11 mouse cellular contexts compared by ENCODE assay signal in genomic region chr8:84967532-84968304, GRCm38 (mm10). TPM values are rescaled to one million over a fixed set of nuclear protein-coding genes. Genes with fewer than 3 reads are reported as not detected.
DNase-seq lines count a peak whose midpoint lies in the region; ATAC-seq and TF ChIP-seq lines count a peak whose summit lies in the region.
"Had no signal": no experiment of that assay in that cellular context is flagged by ENCODE, and none has a peak within 500 bp of the region (broad histone marks: within the 10 kb centered on the region; RNA-seq: fewer than 3 reads in every experiment).

No protein-coding gene starts in this region.

- H3K9ac ChIP-seq in midbrain, postnatal 0 days (replicated peaks; ENCODE audit: low read length, poor library complexity, severe bottlenecking), result no peak overlapping the region
- H3K9ac ChIP-seq in embryonic facial prominence, embryonic 15.5 days, result no peak overlapping the region
- H3K9ac ChIP-seq in stomach, embryonic 14.5 days (replicated peaks; ENCODE audit: low read depth, low read length), result no peak overlapping the region

- no peak overlapping the region for H3K4me2 ChIP-seq in midbrain, postnatal 0 days (ENCODE audit: low read depth, low read length, poor library complexity, severe bottlenecking)
- H3K4me2 ChIP-seq in embryonic facial prominence, embryonic 15.5 days (replicated peaks), result no peak overlapping the region
- peak overlapping the region; percentile 83; the same call in 1 of the 2 replicates for H3K4me2 ChIP-seq in stomach, embryonic 14.5 days (replicated peaks; ENCODE audit: low read depth, low read length)

- TF ChIP-seq CTCF in midbrain, postnatal 0 days (IDR thresholded peaks at IDR 0.05), result no peak

- no peak for DNase-seq in heart, embryonic 10.5 days (ENCODE audit: low spot score)
- DNase-seq in heart, postnatal 25 days (ENCODE audit: low spot score), result no peak
- no peak for DNase-seq in midbrain, embryonic 10.5 days (ENCODE audit: low spot score)
- DNase-seq in midbrain, postnatal 0 days (ENCODE audit: low spot score), result no peak
- no peak for DNase-seq in thymus, adult 18-20 months
- DNase-seq: heart, postnatal 10 days; thymus, postnatal 4 days had no signal

- peak overlapping the region; percentile 97 for H3K27ac ChIP-seq in heart, embryonic 10.5 days
- H3K27ac ChIP-seq in midbrain, embryonic 10.5 days (replicated peaks), result no peak overlapping the region; the same call in 1 of the 2 replicates
- no peak overlapping the region for H3K27ac ChIP-seq in midbrain, postnatal 0 days (ENCODE audit: low read depth, low read length)
- 0 out of 2 replicates have a peak overlapping the region, but pooled peaks have one; percentile 0 for H3K27ac ChIP-seq in embryonic facial prominence, embryonic 15.5 days (replicated peaks)
- no peak overlapping the region for H3K27ac ChIP-seq in stomach, embryonic 14.5 days (ENCODE audit: low read length)

- no peak for ATAC-seq in midbrain, postnatal 0 days (ENCODE audit: low FRiP score)
- no peak for ATAC-seq in embryonic facial prominence, embryonic 15.5 days (ENCODE audit: insufficient number of reproducible peaks, low FRiP score, low TSS enrichment, low read depth)
- ATAC-seq in stomach, embryonic 14.5 days (ENCODE audit: insufficient number of reproducible peaks, insufficient read depth, low FRiP score, low read depth), result no peak

- H3K4me3 ChIP-seq in heart, embryonic 10.5 days, result peak overlapping the region; percentile 22; the same call in 1 of the 2 replicates
- peak overlapping the region; percentile 91; the same call in 1 of the 2 replicates for H3K4me3 ChIP-seq in midbrain, embryonic 10.5 days
- H3K4me3 ChIP-seq in midbrain, postnatal 0 days (ENCODE audit: low read depth, low read length), result no peak overlapping the region
- no peak overlapping the region for H3K4me3 ChIP-seq in embryonic facial prominence, embryonic 15.5 days (replicated peaks)
- no peak overlapping the region for H3K4me3 ChIP-seq in stomach, embryonic 14.5 days (ENCODE audit: low read depth, low read length)

- WGBS in heart, embryonic 10.5 days, result 84% methylated on average over 13 of the region's 13 CpGs
- 88% methylated on average over 13 of the region's 13 CpGs for WGBS in midbrain, embryonic 10.5 days
- WGBS in midbrain, postnatal 0 days, result 88% methylated on average over 13 of the region's 13 CpGs
- 83% methylated on average over 13 of the region's 13 CpGs for WGBS in embryonic facial prominence, embryonic 15.5 days
- 90% methylated on average over 13 of the region's 13 CpGs for WGBS in stomach, embryonic 14.5 days

- H3K9me3 ChIP-seq in heart, embryonic 10.5 days, result no peaks in the 10 kb centered on the region
- H3K9me3 ChIP-seq in midbrain, embryonic 10.5 days (replicated peaks), result no peaks in the 10 kb centered on the region
- no peaks in the 10 kb centered on the region for H3K9me3 ChIP-seq in midbrain, postnatal 0 days (ENCODE audit: low read length)
- no peaks in the 10 kb centered on the region for H3K9me3 ChIP-seq in embryonic facial prominence, embryonic 15.5 days (replicated peaks)
- no peaks in the 10 kb centered on the region for H3K9me3 ChIP-seq in stomach, embryonic 14.5 days (ENCODE audit: control insufficient read depth, low read depth, low read length)

- H3K36me3 ChIP-seq in heart, embryonic 10.5 days, result peaks cover 30% of the 10 kb centered on the region
- H3K36me3 ChIP-seq in midbrain, embryonic 10.5 days, result peaks cover 40% of the 10 kb centered on the region
- peaks cover 13% of the 10 kb centered on the region for H3K36me3 ChIP-seq in midbrain, postnatal 0 days (ENCODE audit: insufficient read depth, low read length)
- H3K36me3 ChIP-seq in embryonic facial prominence, embryonic 15.5 days, result peaks cover 24% of the 10 kb centered on the region
- H3K36me3 ChIP-seq in stomach, embryonic 14.5 days (ENCODE audit: control insufficient read depth, insufficient read depth, low read length), result peaks cover 18% of the 10 kb centered on the region

- H3K27me3 ChIP-seq in heart, embryonic 10.5 days (ENCODE audit: insufficient read depth, poor library complexity, severe bottlenecking), result no peaks in the 10 kb centered on the region
- no peaks in the 10 kb centered on the region for H3K27me3 ChIP-seq in midbrain, embryonic 10.5 days (ENCODE audit: low read depth, poor library complexity, severe bottlenecking)
- H3K27me3 ChIP-seq in midbrain, postnatal 0 days (ENCODE audit: insufficient read depth, low read length), result no peaks in the 10 kb centered on the region
- no peaks in the 10 kb centered on the region for H3K27me3 ChIP-seq in embryonic facial prominence, embryonic 15.5 days
- H3K27me3 ChIP-seq in stomach, embryonic 14.5 days (ENCODE audit: control insufficient read depth, insufficient read depth, low read length), result no peaks in the 10 kb centered on the region

- peaks cover 40% of the 10 kb centered on the region for H3K4me1 ChIP-seq in heart, embryonic 10.5 days
- peaks cover 58% of the 10 kb centered on the region for H3K4me1 ChIP-seq in midbrain, embryonic 10.5 days
- peaks cover 13% of the 10 kb centered on the region; the same call in 1 of the 2 replicates for H3K4me1 ChIP-seq in midbrain, postnatal 0 days (ENCODE audit: insufficient read depth, low read length)
- H3K4me1 ChIP-seq in embryonic facial prominence, embryonic 15.5 days, result peaks cover 39% of the 10 kb centered on the region
- peaks cover 25% of the 10 kb centered on the region for H3K4me1 ChIP-seq in stomach, embryonic 14.5 days (ENCODE audit: control insufficient read depth, insufficient read depth, low read length)

- intact Hi-C loops in heart, postnatal 25 days (cut with DNase I), result no loop called here

RNA-seq across cellular contexts. Expression of gene Gm49661, which starts 1.5 kb away (rescaled TPM):
- not detected in 2 replicates for polyA plus RNA-seq in heart, embryonic 10.5 days (2016; fragmentation: Nextera tagmentation; extraction: Ambion mirVana)
- total RNA-seq in heart, postnatal 25 days (2021), result not detected
- polyA plus RNA-seq in midbrain, embryonic 10.5 days (2016; fragmentation: Nextera tagmentation; extraction: Ambion mirVana), result not detected in 2 replicates
- not detected in 2 replicates for total RNA-seq in midbrain, postnatal 0 days (2014; rRNA removed)
- not detected in 2 replicates for polyA plus RNA-seq in midbrain, postnatal 0 days (2015; fragmentation: Nextera tagmentation; extraction: Ambion mirVana)
- not detected in 2 replicates for polyA plus RNA-seq in embryonic facial prominence, embryonic 15.5 days (2015; fragmentation: Nextera tagmentation; extraction: Ambion mirVana)
- polyA plus RNA-seq in stomach, embryonic 14.5 days (2014; fragmentation: Nextera tagmentation; extraction: Ambion mirVana), result not detected in 2 replicates
- polyA plus RNA-seq: limb, embryonic 14.5 days had no signal

RNA-seq across cellular contexts. Expression of gene Prdx2, which starts 1.7 kb away (rescaled TPM):
- 810 and 835 TPM in 2 replicates for polyA plus RNA-seq in heart, embryonic 10.5 days (2016; fragmentation: Nextera tagmentation; extraction: Ambion mirVana)
- 100 to 1,000 TPM; 650 to 659 TPM for total RNA-seq in heart, postnatal 25 days (2021)
- 1,203 and 1,278 TPM in 2 replicates for polyA plus RNA-seq in midbrain, embryonic 10.5 days (2016; fragmentation: Nextera tagmentation; extraction: Ambion mirVana)
- total RNA-seq in midbrain, postnatal 0 days (2014; rRNA removed), result 720 and 802 TPM in 2 replicates
- polyA plus RNA-seq in midbrain, postnatal 0 days (2015; fragmentation: Nextera tagmentation; extraction: Ambion mirVana), result 904 and 934 TPM in 2 replicates
- polyA plus RNA-seq in embryonic facial prominence, embryonic 15.5 days (2015; fragmentation: Nextera tagmentation; extraction: Ambion mirVana), result 705 and 717 TPM in 2 replicates
- 799 and 888 TPM in 2 replicates for polyA plus RNA-seq in stomach, embryonic 14.5 days (2014; fragmentation: Nextera tagmentation; extraction: Ambion mirVana)

RNA-seq across cellular contexts. Expression of gene Rnaseh2a, which starts 1.8 kb away (rescaled TPM):
- polyA plus RNA-seq in heart, embryonic 10.5 days (2016; fragmentation: Nextera tagmentation; extraction: Ambion mirVana), result 104 and 119 TPM in 2 replicates
- total RNA-seq in heart, postnatal 25 days (2021), result 10 to 100 TPM; 45.2 to 48.2 TPM
- polyA plus RNA-seq in midbrain, embryonic 10.5 days (2016; fragmentation: Nextera tagmentation; extraction: Ambion mirVana), result 136 and 158 TPM in 2 replicates
- total RNA-seq in midbrain, postnatal 0 days (2014; rRNA removed), result 40.5 and 48.9 TPM in 2 replicates
- 36.5 and 39.7 TPM in 2 replicates for polyA plus RNA-seq in midbrain, postnatal 0 days (2015; fragmentation: Nextera tagmentation; extraction: Ambion mirVana)
- 94.9 and 99.1 TPM in 2 replicates for polyA plus RNA-seq in embryonic facial prominence, embryonic 15.5 days (2015; fragmentation: Nextera tagmentation; extraction: Ambion mirVana)
- 114 and 125 TPM in 2 replicates for polyA plus RNA-seq in stomach, embryonic 14.5 days (2014; fragmentation: Nextera tagmentation; extraction: Ambion mirVana)

RNA-seq across cellular contexts. Expression of gene Junb, which starts 10.8 kb away (rescaled TPM):
- 9.5 and 11.4 TPM in 2 replicates for polyA plus RNA-seq in heart, embryonic 10.5 days (2016; fragmentation: Nextera tagmentation; extraction: Ambion mirVana)
- total RNA-seq in heart, postnatal 25 days (2021), result 10 to 100 TPM; 13.8 to 17.2 TPM
- polyA plus RNA-seq in midbrain, embryonic 10.5 days (2016; fragmentation: Nextera tagmentation; extraction: Ambion mirVana), result 5.0 and 5.4 TPM in 2 replicates
- total RNA-seq in midbrain, postnatal 0 days (2014; rRNA removed), result 11.3 and 15.9 TPM in 2 replicates
- polyA plus RNA-seq in midbrain, postnatal 0 days (2015; fragmentation: Nextera tagmentation; extraction: Ambion mirVana), result 5.3 and 6.1 TPM in 2 replicates
- polyA plus RNA-seq in embryonic facial prominence, embryonic 15.5 days (2015; fragmentation: Nextera tagmentation; extraction: Ambion mirVana), result 38.0 and 40.5 TPM in 2 replicates
- polyA plus RNA-seq in stomach, embryonic 14.5 days (2014; fragmentation: Nextera tagmentation; extraction: Ambion mirVana), result 16.9 and 23.4 TPM in 2 replicates

RNA-seq across cellular contexts. Expression of gene Rtbdn, which starts 20.9 kb away (rescaled TPM):
- polyA plus RNA-seq in heart, embryonic 10.5 days (2016; fragmentation: Nextera tagmentation; extraction: Ambion mirVana), result 0.21 and 0.34 TPM in 2 replicates
- not detected for total RNA-seq in heart, postnatal 25 days (2021)
- 0.62 and 1.2 TPM in 2 replicates for polyA plus RNA-seq in midbrain, embryonic 10.5 days (2016; fragmentation: Nextera tagmentation; extraction: Ambion mirVana)
- 4.5 and 6.2 TPM in 2 replicates for total RNA-seq in midbrain, postnatal 0 days (2014; rRNA removed)
- 4.8 and 5.3 TPM in 2 replicates for polyA plus RNA-seq in midbrain, postnatal 0 days (2015; fragmentation: Nextera tagmentation; extraction: Ambion mirVana)
- 0.27 TPM in 1 of 2 replicates, not detected in the other for polyA plus RNA-seq in embryonic facial prominence, embryonic 15.5 days (2015; fragmentation: Nextera tagmentation; extraction: Ambion mirVana)
- polyA plus RNA-seq in stomach, embryonic 14.5 days (2014; fragmentation: Nextera tagmentation; extraction: Ambion mirVana), result 0.20 TPM in 1 of 2 replicates, not detected in the other
- total RNA-seq: heart, postnatal 10 days had no signal
- polyA plus RNA-seq: large intestine, adult 2 months; limb, embryonic 14.5 days had no signal

Comparison
In these comparisons a context has a peak if more than half of its experiments do, and no peak if none do; other contexts are left out.
1. H3K4me3 ChIP-seq: peak in heart, embryonic 10.5 days (single experiment) and midbrain, embryonic 10.5 days (single experiment); none in midbrain, postnatal 0 days (single experiment), embryonic facial prominence, embryonic 15.5 days (single experiment) and stomach, embryonic 14.5 days (single experiment).
2. H3K27ac ChIP-seq: peak in heart, embryonic 10.5 days (single experiment) and embryonic facial prominence, embryonic 15.5 days (single experiment); none in midbrain, embryonic 10.5 days (single experiment), midbrain, postnatal 0 days (single experiment) and stomach, embryonic 14.5 days (single experiment).